Mouse (Mus musculus): ENCODE measurements around the gene Gpc6.

Gene Gpc6

GRCm38 (mm10) chr14:117346372-117346885 lies 421.3 kb downstream of the Gpc6 start:
- in situ Hi-C loops (cut with MboI; ENCODE audit: low sequenced_read_pairs), result no loop called here

- in situ Hi-C loops (cut with MboI; ENCODE audit: low sequenced_read_pairs), result no loop called here
Observed at GRCm38 (mm10) chr14:117351296-117351695, 426.2 kb downstream of the Gpc6 start.

- in situ Hi-C loops (cut with MboI; ENCODE audit: low sequenced_read_pairs), result no loop called here
Observed at GRCm38 (mm10) chr14:117361155-117361964, 436.2 kb downstream of the Gpc6 start.

GRCm38 (mm10) chr14:117361965-117362309 lies 436.8 kb downstream of the Gpc6 start:
- in situ Hi-C loops (cut with MboI; ENCODE audit: low sequenced_read_pairs), result no loop called here

- in situ Hi-C loops (cut with MboI; ENCODE audit: low sequenced_read_pairs), result no loop called here
Observed at GRCm38 (mm10) chr14:117369331-117369866, 444.3 kb downstream of the Gpc6 start.

- in situ Hi-C loops (cut with MboI; ENCODE audit: low sequenced_read_pairs), result no loop called here
Observed at GRCm38 (mm10) chr14:117376822-117377376, 451.8 kb downstream of the Gpc6 start.

GRCm38 (mm10) chr14:117379979-117380378 lies 454.9 kb downstream of the Gpc6 start:
- in situ Hi-C loops (cut with MboI; ENCODE audit: low sequenced_read_pairs), result no loop called here

- in situ Hi-C loops (cut with MboI; ENCODE audit: low sequenced_read_pairs), result no loop called here
Observed at GRCm38 (mm10) chr14:117383188-117383587, 458.1 kb downstream of the Gpc6 start.

- in situ Hi-C loops (cut with MboI; ENCODE audit: low sequenced_read_pairs), result no loop called here
Observed at GRCm38 (mm10) chr14:117384096-117384770, 459.1 kb downstream of the Gpc6 start.

GRCm38 (mm10) chr14:117385731-117386270 lies 460.7 kb downstream of the Gpc6 start:
- in situ Hi-C loops (cut with MboI; ENCODE audit: low sequenced_read_pairs), result no loop called here

- in situ Hi-C loops (cut with MboI; ENCODE audit: low sequenced_read_pairs), result no loop called here
Observed at GRCm38 (mm10) chr14:117390794-117391320, 465.7 kb downstream of the Gpc6 start.

GRCm38 (mm10) chr14:117391412-117391811 lies 466.3 kb downstream of the Gpc6 start:
- in situ Hi-C loops (cut with MboI; ENCODE audit: low sequenced_read_pairs), result no loop called here

- in situ Hi-C loops (cut with MboI; ENCODE audit: low sequenced_read_pairs), result no loop called here
Observed at GRCm38 (mm10) chr14:117397165-117397564, 472.1 kb downstream of the Gpc6 start.

- in situ Hi-C loops (cut with MboI; ENCODE audit: low sequenced_read_pairs), result no loop called here
Observed at GRCm38 (mm10) chr14:117407824-117408524, 482.9 kb downstream of the Gpc6 start.

GRCm38 (mm10) chr14:117408525-117408835 lies 483.4 kb downstream of the Gpc6 start:
- in situ Hi-C loops (cut with MboI; ENCODE audit: low sequenced_read_pairs), result no loop called here

GRCm38 (mm10) chr14:117409778-117410177 lies 484.7 kb downstream of the Gpc6 start:
- in situ Hi-C loops (cut with MboI; ENCODE audit: low sequenced_read_pairs), result no loop called here

GRCm38 (mm10) chr14:117410511-117410910 lies 485.4 kb downstream of the Gpc6 start:
- in situ Hi-C loops (cut with MboI; ENCODE audit: low sequenced_read_pairs), result no loop called here

- in situ Hi-C loops (cut with MboI; ENCODE audit: low sequenced_read_pairs), result no loop called here
Observed at GRCm38 (mm10) chr14:117415045-117415444, 489.9 kb downstream of the Gpc6 start.

GRCm38 (mm10) chr14:117419561-117420218 lies 494.6 kb downstream of the Gpc6 start:
- in situ Hi-C loops (cut with MboI; ENCODE audit: low sequenced_read_pairs), result no loop called here

GRCm38 (mm10) chr14:117421170-117421569 lies 496.1 kb downstream of the Gpc6 start:
- in situ Hi-C loops (cut with MboI; ENCODE audit: low sequenced_read_pairs), result no loop called here
